Mouse (Mus musculus): ENCODE measurements around the gene Zfp92. TPM values are rescaled to one million over a fixed set of nuclear protein-coding genes. Genes with fewer than 3 reads are reported as not detected.
A peak's percentile ranks its signal among the peaks of the same experiment; 100 is the strongest.

Gene Zfp92
- polyA plus RNA-seq (2012; fragmentation: generic; extraction: Trizol) = not detected

DNA sequence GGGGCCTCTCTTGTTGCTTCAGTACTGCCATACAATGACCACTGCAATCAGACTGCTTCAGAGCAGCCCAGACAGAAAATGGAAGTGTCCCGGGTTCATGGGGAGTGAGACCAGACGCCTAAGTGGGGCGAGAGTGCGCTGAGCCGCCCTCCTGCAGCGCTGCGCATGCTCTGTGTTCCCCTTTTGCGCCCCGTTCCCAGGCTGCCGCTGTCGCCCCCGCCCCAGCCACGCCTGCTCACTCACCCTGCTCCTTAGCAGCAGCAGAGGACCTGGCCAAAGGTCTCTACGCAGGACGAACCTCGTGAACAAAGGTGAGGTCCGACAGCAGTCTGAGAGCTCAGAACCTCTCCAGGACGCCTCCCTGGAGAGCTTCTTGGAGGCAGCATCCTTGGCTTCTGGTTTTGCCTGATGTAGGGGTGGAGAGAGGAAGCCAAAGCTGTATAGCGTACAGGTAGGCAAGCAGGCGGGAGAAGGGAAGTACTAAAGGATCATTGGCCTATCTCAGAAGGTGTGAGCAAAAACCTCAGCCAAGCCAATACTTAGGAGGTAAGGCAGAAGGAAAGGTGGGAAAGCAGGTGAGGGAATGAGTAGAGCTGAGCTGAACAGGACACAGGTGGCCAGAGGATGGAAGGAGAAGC is at the start of gene Zfp92:
Gene Zfp92 (plus strand): TSS at position 217 of the 638 bp plus-strand sequence.
- H3K27me3 ChIP-seq (ENCODE audit: control insufficient read depth, insufficient read depth, insufficient read length) = peaks cover 5% of the 10 kb centered on the region
- TF ChIP-seq E2F4 (IDR thresholded peaks at IDR 0.05; ENCODE audit: insufficient read depth) (no peak), TCF3 (IDR thresholded peaks at IDR 0.05; ENCODE audit: insufficient read length, low read depth) (no peak), MYOG (IDR thresholded peaks at IDR 0.05; ENCODE audit: control insufficient read depth in 1 of 3, insufficient read depth in 1 of 3, insufficient read length in 2 of 3, low read depth in 2 of 3) (no peak), MAX (IDR thresholded peaks at IDR 0.05; ENCODE audit: low read depth) (no peak), SRF (IDR thresholded peaks at IDR 0.05; ENCODE audit: control insufficient read depth, insufficient read length, low read depth) (no peak), TCF12 (IDR thresholded peaks at IDR 0.05; ENCODE audit: insufficient read depth, poor library complexity, severe bottlenecking) (no peak), REST (IDR thresholded peaks at IDR 0.05; ENCODE audit: insufficient read depth, insufficient read length) (no peak), USF1 (IDR thresholded peaks at IDR 0.05; ENCODE audit: low read depth) (no peak), MYOD1 (IDR thresholded peaks at IDR 0.05; ENCODE audit: control insufficient read depth in 1 of 3, insufficient read length in 2 of 3, low read depth in 2 of 3) (no peak), CEBPB (IDR thresholded peaks at IDR 0.05; ENCODE audit: insufficient read depth, poor library complexity, severe bottlenecking) (no peak), POLR2AphosphoS2 (IDR thresholded peaks at IDR 0.05; ENCODE audit: insufficient read length, low read depth) (no peak), POLR2A (IDR thresholded peaks at IDR 0.05; ENCODE audit: insufficient read length, low read depth) (no peak)
- H3K36me3 ChIP-seq (ENCODE audit: control insufficient read depth, insufficient read depth) = no peaks in the 10 kb centered on the region
- H3K4me3 ChIP-seq = no peak within 1 kb of the TSS
- no peak within 1 kb of the TSS for H3ac ChIP-seq (ENCODE audit: control insufficient read depth, insufficient read length)
- peak within 1 kb of the TSS; percentile 38 for H3K4me2 ChIP-seq (ENCODE audit: low read depth)
- H3K79me2 ChIP-seq (ENCODE audit: control insufficient read depth, insufficient read depth) = no peaks in the 10 kb centered on the region

DNA sequence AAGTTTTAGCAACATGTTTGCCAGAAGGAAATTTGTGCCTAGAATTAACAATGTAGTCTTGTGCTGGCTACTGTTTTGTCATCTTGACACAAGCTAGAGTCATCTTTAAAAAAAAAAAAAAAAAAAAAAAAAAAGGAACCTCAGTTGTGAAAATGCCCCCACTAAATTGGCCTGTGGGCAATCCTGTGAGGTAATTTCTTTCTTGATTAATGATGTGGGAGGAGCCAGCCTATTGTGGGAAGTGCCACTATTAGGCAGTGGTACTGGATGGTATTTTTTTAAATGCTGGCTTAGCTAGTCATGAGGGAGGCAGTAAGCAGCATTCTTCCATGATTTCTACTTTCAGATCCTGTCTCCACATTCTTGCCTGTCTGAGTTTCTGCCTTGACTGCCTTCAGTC is 47.6 kb upstream of the Zfp92 start:
- TF ChIP-seq POLR2AphosphoS2 (IDR thresholded peaks at IDR 0.05; ENCODE audit: insufficient read length, low read depth) = no peak
- TF ChIP-seq USF1 (IDR thresholded peaks at IDR 0.05; ENCODE audit: low read depth) = no peak
- no peak for TF ChIP-seq MYOD1 (IDR thresholded peaks at IDR 0.05; ENCODE audit: control insufficient read depth in 1 of 3, insufficient read length in 2 of 3, low read depth in 2 of 3)
- no peak for TF ChIP-seq E2F4 (IDR thresholded peaks at IDR 0.05; ENCODE audit: insufficient read depth)
- no peak for TF ChIP-seq CEBPB (IDR thresholded peaks at IDR 0.05; ENCODE audit: insufficient read depth, poor library complexity, severe bottlenecking)
- no peak for TF ChIP-seq TCF12 (IDR thresholded peaks at IDR 0.05; ENCODE audit: insufficient read depth, poor library complexity, severe bottlenecking)
- TF ChIP-seq REST (IDR thresholded peaks at IDR 0.05; ENCODE audit: insufficient read depth, insufficient read length) = no peak
- no peak for TF ChIP-seq MYOG (IDR thresholded peaks at IDR 0.05; ENCODE audit: control insufficient read depth in 1 of 3, insufficient read depth in 1 of 3, insufficient read length in 2 of 3, low read depth in 2 of 3)
- TF ChIP-seq SRF (IDR thresholded peaks at IDR 0.05; ENCODE audit: control insufficient read depth, insufficient read length, low read depth) = no peak
- no peak for TF ChIP-seq MAX (IDR thresholded peaks at IDR 0.05; ENCODE audit: low read depth)
- no peak for TF ChIP-seq TCF3 (IDR thresholded peaks at IDR 0.05; ENCODE audit: insufficient read length, low read depth)
- TF ChIP-seq POLR2A (IDR thresholded peaks at IDR 0.05; ENCODE audit: insufficient read length, low read depth) = no peak
- Histone ChIP-seq H3K4me3 (no peak overlapping the region), H3K79me2 (ENCODE audit: control insufficient read depth, insufficient read depth) (no peaks in the 10 kb centered on the region)

DNA sequence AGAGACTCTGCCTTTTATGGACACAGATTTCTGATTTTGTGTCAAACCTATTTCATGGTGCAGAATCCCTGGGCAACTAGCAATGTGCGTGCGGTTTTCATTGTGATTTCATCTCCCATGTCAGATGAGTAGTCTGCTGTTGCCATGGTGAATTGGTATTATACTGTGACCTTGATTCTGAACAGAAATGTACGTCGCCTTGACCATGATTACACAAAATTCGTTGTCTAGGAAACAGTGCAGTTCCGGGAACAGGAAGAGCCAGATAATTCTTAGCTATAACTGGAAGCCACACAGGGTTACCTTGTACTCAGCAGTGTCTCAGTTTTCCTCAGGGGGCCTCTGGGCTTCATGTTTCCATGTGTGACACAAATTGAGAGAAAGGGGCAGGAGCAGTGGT is 26.5 kb upstream of the Zfp92 start:
- TF ChIP-seq POLR2AphosphoS2 (IDR thresholded peaks at IDR 0.05; ENCODE audit: insufficient read length, low read depth) (no peak), E2F4 (IDR thresholded peaks at IDR 0.05; ENCODE audit: insufficient read depth) (no peak), SRF (IDR thresholded peaks at IDR 0.05; ENCODE audit: control insufficient read depth, insufficient read length, low read depth) (no peak), USF1 (IDR thresholded peaks at IDR 0.05; ENCODE audit: low read depth) (no peak), REST (IDR thresholded peaks at IDR 0.05; ENCODE audit: insufficient read depth, insufficient read length) (no peak), TCF12 (IDR thresholded peaks at IDR 0.05; ENCODE audit: insufficient read depth, poor library complexity, severe bottlenecking) (no peak), CEBPB (IDR thresholded peaks at IDR 0.05; ENCODE audit: insufficient read depth, poor library complexity, severe bottlenecking) (no peak), TCF3 (IDR thresholded peaks at IDR 0.05; ENCODE audit: insufficient read length, low read depth) (no peak), POLR2A (IDR thresholded peaks at IDR 0.05; ENCODE audit: insufficient read length, low read depth) (no peak), MAX (IDR thresholded peaks at IDR 0.05; ENCODE audit: low read depth) (no peak)
- Histone ChIP-seq H3ac (ENCODE audit: control insufficient read depth, insufficient read length) (no peak overlapping the region), H3K27me3 (ENCODE audit: control insufficient read depth, insufficient read depth, insufficient read length) (no peaks in the 10 kb centered on the region), H3K4me3 (no peak overlapping the region), H3K79me2 (ENCODE audit: control insufficient read depth, insufficient read depth) (no peaks in the 10 kb centered on the region), H3K36me3 (ENCODE audit: control insufficient read depth, insufficient read depth) (no peaks in the 10 kb centered on the region), H3K4me2 (ENCODE audit: low read depth) (no peak overlapping the region)

More for the DNA sequence above, 47.6 kb upstream of the Zfp92 start:
- Histone ChIP-seq H3K27me3 (ENCODE audit: control insufficient read depth, insufficient read depth, insufficient read length) (no peaks in the 10 kb centered on the region), H3ac (ENCODE audit: control insufficient read depth, insufficient read length) (no peak overlapping the region), H3K4me2 (ENCODE audit: low read depth) (no peak overlapping the region), H3K36me3 (ENCODE audit: control insufficient read depth, insufficient read depth) (no peaks in the 10 kb centered on the region)

- Histone ChIP-seq H3K4me3 (no peak overlapping the region), H3ac (ENCODE audit: control insufficient read depth, insufficient read length) (no peak overlapping the region), H3K79me2 (ENCODE audit: control insufficient read depth, insufficient read depth) (no peaks in the 10 kb centered on the region), H3K27me3 (ENCODE audit: control insufficient read depth, insufficient read depth, insufficient read length) (no peaks in the 10 kb centered on the region), H3K36me3 (ENCODE audit: control insufficient read depth, insufficient read depth) (no peaks in the 10 kb centered on the region), H3K4me2 (ENCODE audit: low read depth) (no peak overlapping the region)
- TF ChIP-seq CEBPB (IDR thresholded peaks at IDR 0.05; ENCODE audit: insufficient read depth, poor library complexity, severe bottlenecking) = no peak
- TF ChIP-seq POLR2AphosphoS2 (IDR thresholded peaks at IDR 0.05; ENCODE audit: insufficient read length, low read depth) = no peak
- no peak for TF ChIP-seq MYOG (IDR thresholded peaks at IDR 0.05; ENCODE audit: control insufficient read depth in 1 of 3, insufficient read depth in 1 of 3, insufficient read length in 2 of 3, low read depth in 2 of 3)
- TF ChIP-seq E2F4 (IDR thresholded peaks at IDR 0.05; ENCODE audit: insufficient read depth) = no peak
- no peak for TF ChIP-seq TCF12 (IDR thresholded peaks at IDR 0.05; ENCODE audit: insufficient read depth, poor library complexity, severe bottlenecking)
- no peak for TF ChIP-seq POLR2A (IDR thresholded peaks at IDR 0.05; ENCODE audit: insufficient read length, low read depth)
- no peak for TF ChIP-seq MAX (IDR thresholded peaks at IDR 0.05; ENCODE audit: low read depth)
- TF ChIP-seq SRF (IDR thresholded peaks at IDR 0.05; ENCODE audit: control insufficient read depth, insufficient read length, low read depth) = no peak
- TF ChIP-seq REST (IDR thresholded peaks at IDR 0.05; ENCODE audit: insufficient read depth, insufficient read length) = no peak
- TF ChIP-seq USF1 (IDR thresholded peaks at IDR 0.05; ENCODE audit: low read depth) = no peak
- TF ChIP-seq MYOD1 (IDR thresholded peaks at IDR 0.05; ENCODE audit: control insufficient read depth in 1 of 3, insufficient read length in 2 of 3, low read depth in 2 of 3) = no peak
- no peak for TF ChIP-seq TCF3 (IDR thresholded peaks at IDR 0.05; ENCODE audit: insufficient read length, low read depth)
Measured at GRCm38 (mm10) chrX:73384924-73385323, 26.0 kb upstream of the Zfp92 start.

Data from myocyte (in vitro differentiated cells).